8 mouse cellular contexts compared by ENCODE assay signal in the genomic region with DNA sequence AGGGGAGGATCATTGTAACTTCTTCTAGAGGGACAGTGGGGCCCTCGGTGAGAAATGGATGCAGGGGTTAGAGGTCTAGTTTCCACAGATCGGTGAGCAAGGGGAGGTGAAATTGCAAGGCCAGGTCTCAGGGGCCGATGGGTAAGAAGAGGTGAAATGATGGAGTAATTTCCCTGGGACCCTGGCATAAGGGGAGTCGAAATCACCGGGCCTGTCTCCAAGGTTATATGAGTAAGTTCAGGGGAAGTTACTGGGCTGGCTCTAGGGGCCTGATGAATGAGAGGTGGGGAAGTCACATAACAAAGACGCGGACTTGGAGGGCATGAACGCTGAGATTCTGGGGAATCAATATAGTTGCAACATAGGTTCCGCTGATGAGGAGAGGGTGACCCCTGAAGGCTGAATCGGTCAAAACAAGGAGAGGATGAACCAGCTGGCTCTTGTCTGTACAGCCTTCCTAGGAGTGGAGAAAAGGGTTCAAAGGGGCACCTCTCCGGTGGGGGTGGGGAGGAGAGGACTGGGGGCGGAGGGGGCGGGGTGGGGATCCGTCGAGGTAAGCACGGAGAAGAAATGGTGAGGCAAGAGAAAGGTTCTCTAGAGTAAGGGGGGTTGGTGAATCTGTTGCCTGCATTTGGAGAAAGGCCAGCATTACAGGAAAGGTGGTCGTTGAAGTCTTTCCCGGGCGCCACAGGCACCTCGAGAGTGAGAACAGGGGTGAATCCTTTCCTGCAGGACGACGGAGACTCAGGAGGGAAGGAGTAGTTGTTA. TPM values are rescaled to one million over a fixed set of nuclear protein-coding genes. Genes with fewer than 3 reads are reported as not detected.
DNase-seq lines count a peak whose midpoint lies in the region; ATAC-seq and TF ChIP-seq lines count a peak whose summit lies in the region.

No protein-coding gene starts in this region.

- H3K27me3 ChIP-seq in forebrain, postnatal 0 days (ENCODE audit: insufficient read depth, low read length), result no peaks in the 10 kb centered on the region
- no peaks in the 10 kb centered on the region for H3K27me3 ChIP-seq in lung, embryonic 14.5 days (ENCODE audit: insufficient read depth, low read length)
- H3K27me3 ChIP-seq in neural tube, embryonic 14.5 days (ENCODE audit: control insufficient read depth, insufficient read depth, low read length), result no peaks in the 10 kb centered on the region

- peak; percentile 16 to 28 for DNase-seq in urinary bladder, adult 18-20 months (ENCODE audit: low spot score in 2 of 2)
- DNase-seq in urinary bladder, postnatal 4 days (ENCODE audit: low spot score in 2 of 2), result no peak
- DNase-seq in cerebellum, adult 8-10 months, result peak; percentile 22
- peak; percentile 20 for DNase-seq in forebrain, postnatal 0 days
- peak; percentile 66 for DNase-seq in kidney, adult 11 months
- DNase-seq in lung, embryonic 14.5 days, result peak; percentile 80
- DNase-seq in frontal cortex, postnatal 25 days (ENCODE audit: low spot score in 2 of 2), result no peak

- H3K36me3 ChIP-seq in forebrain, postnatal 0 days (ENCODE audit: insufficient read depth), result no peaks in the 10 kb centered on the region
- H3K36me3 ChIP-seq in lung, embryonic 14.5 days (ENCODE audit: insufficient read depth), result 0 out of 2 replicates have a peak, but pooled peaks cover 5% of the 10 kb centered on the region
- no peaks in the 10 kb centered on the region for H3K36me3 ChIP-seq in neural tube, embryonic 14.5 days (ENCODE audit: control insufficient read depth, insufficient read depth, low read length)

- H3K4me3 ChIP-seq in forebrain, postnatal 0 days (ENCODE audit: low read depth, low read length), result peak overlapping the region; percentile 53
- H3K4me3 ChIP-seq in lung, embryonic 14.5 days (ENCODE audit: low read depth, low read length), result peak overlapping the region; percentile 58
- H3K4me3 ChIP-seq in neural tube, embryonic 14.5 days (ENCODE audit: low read depth, low read length), result peak overlapping the region; percentile 59

- H3K27ac ChIP-seq in forebrain, postnatal 0 days (ENCODE audit: low read depth, low read length), result peak overlapping the region; percentile 83
- peak overlapping the region; percentile 98 for H3K27ac ChIP-seq in lung, embryonic 14.5 days (ENCODE audit: low read depth)
- peak overlapping the region; percentile 91 for H3K27ac ChIP-seq in neural tube, embryonic 14.5 days (ENCODE audit: low read depth, low read length)

- peak; percentile 45 for TF ChIP-seq CTCF in forebrain, postnatal 0 days (IDR thresholded peaks at IDR 0.05; ENCODE audit: low read depth)
- peak; percentile 50 for TF ChIP-seq CTCF in lung, embryonic 14.5 days (IDR thresholded peaks at IDR 0.05; ENCODE audit: low read depth)

- peak overlapping the region; percentile 57 for H3K4me2 ChIP-seq in forebrain, postnatal 0 days (ENCODE audit: low read depth)
- peak overlapping the region; percentile 93 for H3K4me2 ChIP-seq in lung, embryonic 14.5 days
- peak overlapping the region; percentile 72 for H3K4me2 ChIP-seq in neural tube, embryonic 14.5 days (ENCODE audit: low read depth, low read length)

- no peak for ATAC-seq in forebrain, postnatal 0 days
- peak; percentile 57 for ATAC-seq in lung, embryonic 14.5 days (ENCODE audit: insufficient read depth)
- peak; percentile 67 for ATAC-seq in neural tube, embryonic 14.5 days (ENCODE audit: low read depth)

- H3K9ac ChIP-seq in forebrain, postnatal 0 days, result peak overlapping the region; percentile 51
- peak overlapping the region; percentile 66 for H3K9ac ChIP-seq in lung, embryonic 14.5 days
- peak overlapping the region; percentile 61; the same call in 1 of the 2 replicates for H3K9ac ChIP-seq in neural tube, embryonic 14.5 days (replicated peaks; ENCODE audit: low read depth, low read length)

- no peaks in the 10 kb centered on the region for H3K9me3 ChIP-seq in forebrain, postnatal 0 days (ENCODE audit: low read length)
- no peaks in the 10 kb centered on the region for H3K9me3 ChIP-seq in lung, embryonic 14.5 days (ENCODE audit: low read depth, low read length)
- no peaks in the 10 kb centered on the region for H3K9me3 ChIP-seq in neural tube, embryonic 14.5 days (ENCODE audit: control insufficient read depth, low read length)

- H3K4me1 ChIP-seq in forebrain, postnatal 0 days (ENCODE audit: insufficient read depth), result peaks cover 3% of the 10 kb centered on the region; the same call in 1 of the 2 replicates
- H3K4me1 ChIP-seq in lung, embryonic 14.5 days (ENCODE audit: insufficient read depth), result 0 out of 2 replicates have a peak, but pooled peaks cover 6% of the 10 kb centered on the region
- H3K4me1 ChIP-seq in neural tube, embryonic 14.5 days (ENCODE audit: control insufficient read depth, insufficient read depth, low read length), result no peaks in the 10 kb centered on the region

- 8% methylated on average over 22 of the region's 22 CpGs for WGBS in forebrain, postnatal 0 days
- 4% methylated on average over 22 of the region's 22 CpGs for WGBS in lung, embryonic 14.5 days
- WGBS in neural tube, embryonic 14.5 days, result 9% methylated on average over 22 of the region's 22 CpGs

RNA-seq across cellular contexts. Expression of a gene that starts 1.0 kb away (rescaled TPM):
- total RNA-seq in forebrain, postnatal 0 days (2014; rRNA removed), result 9.9 and 10.6 TPM in 2 replicates
- 6.8 and 8.2 TPM in 2 replicates for polyA plus RNA-seq in forebrain, postnatal 0 days (2015; fragmentation: Nextera tagmentation; extraction: Ambion mirVana)
- polyA plus RNA-seq in lung, embryonic 14.5 days (2014; fragmentation: Nextera tagmentation; extraction: Ambion mirVana), result 21.9 and 24.5 TPM in 2 replicates
- polyA plus RNA-seq in neural tube, embryonic 14.5 days (2014; fragmentation: Nextera tagmentation; extraction: Ambion mirVana), result 12.4 and 12.6 TPM in 2 replicates

RNA-seq across cellular contexts. Expression of a gene that starts 22.2 kb away (rescaled TPM):
- 271 and 387 TPM in 2 replicates for total RNA-seq in forebrain, postnatal 0 days (2014; rRNA removed)
- polyA plus RNA-seq in forebrain, postnatal 0 days (2015; fragmentation: Nextera tagmentation; extraction: Ambion mirVana), result 414 and 534 TPM in 2 replicates
- polyA plus RNA-seq in lung, embryonic 14.5 days (2014; fragmentation: Nextera tagmentation; extraction: Ambion mirVana), result 466 and 476 TPM in 2 replicates
- 443 and 524 TPM in 2 replicates for polyA plus RNA-seq in neural tube, embryonic 14.5 days (2014; fragmentation: Nextera tagmentation; extraction: Ambion mirVana)

RNA-seq across cellular contexts. Expression of a gene that starts 22.4 kb away (rescaled TPM):
- total RNA-seq in forebrain, postnatal 0 days (2014; rRNA removed), result 95.4 and 98.4 TPM in 2 replicates
- polyA plus RNA-seq in forebrain, postnatal 0 days (2015; fragmentation: Nextera tagmentation; extraction: Ambion mirVana), result 67.5 and 70.2 TPM in 2 replicates
- polyA plus RNA-seq in lung, embryonic 14.5 days (2014; fragmentation: Nextera tagmentation; extraction: Ambion mirVana), result 77.2 and 82.6 TPM in 2 replicates
- 77.5 and 84.3 TPM in 2 replicates for polyA plus RNA-seq in neural tube, embryonic 14.5 days (2014; fragmentation: Nextera tagmentation; extraction: Ambion mirVana)

RNA-seq across cellular contexts. Expression of a gene that starts 35.0 kb away (rescaled TPM):
- 28.8 and 42.7 TPM in 2 replicates for total RNA-seq in forebrain, postnatal 0 days (2014; rRNA removed)
- polyA plus RNA-seq in forebrain, postnatal 0 days (2015; fragmentation: Nextera tagmentation; extraction: Ambion mirVana), result 22.0 and 25.4 TPM in 2 replicates
- polyA plus RNA-seq in lung, embryonic 14.5 days (2014; fragmentation: Nextera tagmentation; extraction: Ambion mirVana), result 6.3 and 8.0 TPM in 2 replicates
- polyA plus RNA-seq in neural tube, embryonic 14.5 days (2014; fragmentation: Nextera tagmentation; extraction: Ambion mirVana), result 13.7 and 17.1 TPM in 2 replicates

Comparison
In these comparisons a context has a peak if more than half of its experiments do, and no peak if none do; other contexts are left out.
1. DNase-seq: peak in urinary bladder, adult 18-20 months (2 of 2), cerebellum, adult 8-10 months (single experiment), forebrain, postnatal 0 days (single experiment), kidney, adult 11 months (single experiment) and lung, embryonic 14.5 days (single experiment); none in urinary bladder, postnatal 4 days (0 of 2) and frontal cortex, postnatal 25 days (0 of 2).
2. Peak in every context shown above with its lines, with median percentiles within 50 percentile points of each other: H3K27ac ChIP-seq, H3K4me2 ChIP-seq, H3K4me3 ChIP-seq and H3K9ac ChIP-seq.